Mouse (Mus musculus) stomach, embryonic 14.5 days (tissue): Measurements from ENCODE around the gene Ikzf2. TPM values are rescaled to one million over a fixed set of nuclear protein-coding genes. Genes with fewer than 3 reads are reported as not detected.

ENCODE experiments used
- ATAC-seq: fragments of 200-750 bp; cut with Nextera tagmentation; 2 replicates; pipeline ENCODE4 v1.8.0; 2017; ENCODE audit warnings: low read depth, moderate TSS enrichment; ENCODE audit not compliant: insufficient number of reproducible peaks, insufficient read depth, low FRiP score
- H3K27ac ChIP-seq: fragments of 300-500 bp; sonication (generic); 2 replicates; pipeline ENCODE4 v1.5.1; 2014; ENCODE audit warnings: mild to moderate bottlenecking, low read length, moderate library complexity, mixed read lengths
- H3K27me3 ChIP-seq: fragments of 300-500 bp; sonication (generic); 2 replicates; pipeline ENCODE4 v1.6.1; 2014; ENCODE audit warnings: low read length, control low read depth, mixed read lengths; ENCODE audit not compliant: control insufficient read depth, insufficient read depth
- H3K36me3 ChIP-seq: fragments of 300-500 bp; sonication (generic); 2 replicates; pipeline ENCODE4 v1.6.1; 2014; ENCODE audit warnings: mild to moderate bottlenecking, control low read depth, low read length, moderate library complexity, mixed read lengths; ENCODE audit not compliant: control insufficient read depth, insufficient read depth
- H3K4me1 ChIP-seq: fragments of 300-500 bp; sonication (generic); 2 replicates; pipeline ENCODE4 v1.6.1; 2014; ENCODE audit warnings: low read length, control low read depth, mixed read lengths; ENCODE audit not compliant: control insufficient read depth, insufficient read depth
- H3K4me2 ChIP-seq: fragments of 300-500 bp; sonication (generic); replicated peaks from 2 replicates; pipeline ENCODE4 v1.6.1; 2014; ENCODE audit warnings: low read depth, low read length, control low read depth
- H3K4me3 ChIP-seq: fragments of 300-500 bp; sonication (generic); 2 replicates; pipeline ENCODE4 v1.5.1; 2014; ENCODE audit warnings: low read depth, low read length, control low read depth
- H3K9ac ChIP-seq: fragments of 300-500 bp; sonication (generic); replicated peaks from 2 replicates; pipeline ENCODE4 v1.6.1; 2014; ENCODE audit warnings: low read depth, mild to moderate bottlenecking, control low read depth, low read length, moderate library complexity, mixed read lengths
- H3K9me3 ChIP-seq: fragments of 300-500 bp; sonication (generic); 2 replicates; pipeline ENCODE4 v1.6.1; 2016; ENCODE audit warnings: low read depth, low read length, control low read depth; ENCODE audit not compliant: control insufficient read depth
- WGBS: fragments of 180-500 bp; shearing (Covaris S2); extraction: QIAGEN DNeasy Blood & Tissue Kit; methylation state at CpG from one replicate; pipeline ENCODE4 v1.1.7; 2014; 5-methylcytosine and 5-hydroxymethylcytosine counted together
- polyA plus RNA-seq: library from polyadenylated mRNA; unstranded; fragments of >200 nt; fragmentation: Nextera tagmentation; extraction: Ambion mirVana; gene quantifications from 2 replicates; pipeline ENCODE4 v1.2.1, GENCODE M21; 2014

Ikzf2 gene
- polyA plus RNA-seq, 1 experiment from 2014 or later = 11.1 TPM

- Histone ChIP-seq H3K4me1 (no peaks in the 10 kb centered on the region), H3K9ac (no peak overlapping the region), H3K9me3 (no peaks in the 10 kb centered on the region), H3K4me3 (no peak overlapping the region), H3K36me3 (no peaks in the 10 kb centered on the region), H3K4me2 (no peak overlapping the region), H3K27ac (no peak overlapping the region), H3K27me3 (no peaks in the 10 kb centered on the region)
- 91% methylated on average over 10 of the region's 10 CpGs for WGBS
- ATAC-seq = no peak
Measured at GRCm38 (mm10) chr1:69533048-69533447, 154.0 kb downstream of the Ikzf2 start.

DNA sequence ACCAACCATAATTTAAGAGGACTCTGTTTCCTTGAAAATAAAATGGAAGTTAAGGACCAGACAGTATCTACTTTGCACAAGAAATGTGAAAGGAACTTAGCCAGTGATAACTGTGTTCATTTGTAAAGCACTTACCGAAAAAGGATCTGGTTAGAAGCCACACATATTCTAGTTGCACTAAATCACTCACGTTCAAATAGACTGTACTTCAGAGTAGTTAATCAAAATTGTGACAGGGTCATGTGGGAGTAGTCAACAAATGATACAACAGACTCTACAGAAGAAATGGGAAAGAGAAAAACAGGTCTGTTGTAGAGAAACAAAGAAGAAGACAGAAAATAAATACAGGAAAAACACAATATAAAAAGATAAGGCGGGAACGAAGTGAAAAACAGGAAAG is 158.3 kb downstream of the Ikzf2 start:
- Histone ChIP-seq H3K27ac (no peak overlapping the region), H3K4me1 (no peaks in the 10 kb centered on the region), H3K27me3 (no peaks in the 10 kb centered on the region), H3K9ac (no peak overlapping the region), H3K4me2 (no peak overlapping the region), H3K4me3 (no peak overlapping the region), H3K9me3 (no peaks in the 10 kb centered on the region), H3K36me3 (no peaks in the 10 kb centered on the region)
- no peak for ATAC-seq
- 55% methylated on average over 4 of the region's 4 CpGs for WGBS

DNA sequence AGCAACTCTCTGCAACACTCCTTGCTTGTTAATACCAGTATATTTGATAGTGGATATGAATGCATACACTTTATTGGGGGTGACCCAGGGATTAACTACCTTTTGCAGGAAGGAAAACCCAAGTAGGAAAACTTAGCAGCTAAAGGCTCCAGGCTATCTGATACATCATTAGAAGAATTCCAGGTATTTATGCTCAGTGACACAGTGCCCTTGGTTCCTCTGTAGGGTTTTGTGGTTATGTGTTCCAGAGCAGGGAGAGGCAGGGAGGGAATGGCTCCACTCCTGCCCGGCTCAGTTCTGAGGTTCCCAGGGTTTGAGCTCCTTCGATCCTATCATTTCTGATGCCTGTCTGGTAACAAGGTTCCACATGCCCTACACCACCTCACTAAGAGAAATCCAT is 165.4 kb downstream of the Ikzf2 start:
- no peak for ATAC-seq

GRCm38 (mm10) chr1:69519356-69519755 is 167.7 kb downstream of the Ikzf2 start:
- Histone ChIP-seq H3K4me2 (no peak overlapping the region), H3K36me3 (no peaks in the 10 kb centered on the region), H3K27me3 (no peaks in the 10 kb centered on the region), H3K9me3 (no peaks in the 10 kb centered on the region), H3K4me3 (no peak overlapping the region), H3K9ac (no peak overlapping the region), H3K27ac (no peak overlapping the region), H3K4me1 (no peaks in the 10 kb centered on the region)
- 92% methylated on average over 4 of the region's 4 CpGs for WGBS
- ATAC-seq = no peak

More for the DNA sequence above, 165.4 kb downstream of the Ikzf2 start:
- no peaks in the 10 kb centered on the region for H3K36me3 ChIP-seq
- WGBS = 93% methylated on average over 2 of the region's 2 CpGs
- no peak overlapping the region for H3K27ac ChIP-seq
- H3K9ac ChIP-seq = no peak overlapping the region
- no peaks in the 10 kb centered on the region for H3K27me3 ChIP-seq
- H3K4me1 ChIP-seq = no peaks in the 10 kb centered on the region
- H3K9me3 ChIP-seq = no peaks in the 10 kb centered on the region
- H3K4me2 ChIP-seq = no peak overlapping the region
- no peak overlapping the region for H3K4me3 ChIP-seq

DNA sequence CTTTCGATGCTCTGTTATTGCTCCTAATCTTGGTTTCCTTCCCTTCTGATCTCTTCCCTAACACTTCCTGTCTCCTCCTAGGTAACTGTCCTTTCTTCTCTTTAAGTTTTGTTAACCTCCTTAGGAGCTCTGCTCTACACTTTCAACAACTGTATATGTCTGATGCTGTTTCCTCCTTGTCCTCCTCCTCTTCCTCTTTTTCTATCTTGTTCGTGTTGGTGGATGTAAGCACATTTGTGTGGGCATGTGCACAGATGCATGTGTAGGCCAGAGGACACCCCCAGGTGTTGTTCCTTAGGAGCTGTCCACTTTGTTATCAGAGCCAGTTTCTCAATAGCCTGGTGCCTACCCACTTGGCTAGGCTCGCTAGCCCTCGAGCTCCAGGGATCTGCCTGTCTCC is 169.0 kb downstream of the Ikzf2 start:
- Histone ChIP-seq H3K9me3 (no peaks in the 10 kb centered on the region), H3K9ac (no peak overlapping the region), H3K4me3 (no peak overlapping the region), H3K4me2 (no peak overlapping the region), H3K27ac (no peak overlapping the region), H3K27me3 (no peaks in the 10 kb centered on the region), H3K36me3 (no peaks in the 10 kb centered on the region), H3K4me1 (0 out of 2 replicates have a peak, but pooled peaks cover 3% of the 10 kb centered on the region)
- ATAC-seq = no peak
- WGBS = 89% methylated on average over 4 of the region's 4 CpGs

- ATAC-seq = no peak
- H3K4me1 ChIP-seq = 0 out of 2 replicates have a peak, but pooled peaks cover 3% of the 10 kb centered on the region
- H3K4me2 ChIP-seq = no peak overlapping the region
- no peak overlapping the region for H3K9ac ChIP-seq
- no peak overlapping the region for H3K27ac ChIP-seq
- 73% methylated on average over 5 of the region's 5 CpGs for WGBS
- no peaks in the 10 kb centered on the region for H3K27me3 ChIP-seq
- no peaks in the 10 kb centered on the region for H3K9me3 ChIP-seq
- H3K4me3 ChIP-seq = no peak overlapping the region
- H3K36me3 ChIP-seq = no peaks in the 10 kb centered on the region
Measured at GRCm38 (mm10) chr1:69516144-69516543, 170.9 kb downstream of the Ikzf2 start.

DNA sequence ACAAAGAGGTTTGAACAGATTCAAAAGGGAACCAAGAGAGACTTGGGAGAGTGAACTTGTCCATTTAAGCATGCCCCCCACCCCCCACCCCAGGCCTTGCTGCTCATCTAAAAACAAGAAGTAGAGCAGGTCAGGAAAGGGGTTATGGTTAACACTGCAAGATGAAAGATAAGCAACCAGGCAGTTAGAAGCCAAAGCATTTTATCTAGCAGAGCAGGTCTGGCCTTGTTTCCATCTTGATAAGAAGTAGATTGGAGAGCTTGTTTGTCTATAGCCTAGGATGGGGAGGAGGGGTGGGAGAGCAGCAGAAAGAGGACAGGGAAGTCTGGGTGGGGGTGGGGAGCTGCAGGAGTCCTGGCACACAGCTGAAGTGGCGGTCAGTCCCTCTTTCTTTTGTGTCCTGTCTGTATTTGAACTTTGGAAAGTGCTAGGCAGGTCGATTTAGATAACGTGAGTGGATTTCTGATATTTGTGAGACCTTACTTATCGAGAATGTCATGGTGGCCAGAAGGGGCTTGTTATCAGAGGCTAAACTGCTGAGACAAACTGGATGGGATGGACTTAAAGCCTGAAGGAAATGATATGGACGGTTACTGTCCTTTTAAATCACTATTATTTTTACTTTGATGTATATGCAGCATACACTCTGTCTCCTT is 173.3 kb downstream of the Ikzf2 start:
- Histone ChIP-seq H3K27ac (no peak overlapping the region; the same call in 1 of the 2 replicates), H3K4me2 (no peak overlapping the region), H3K27me3 (no peaks in the 10 kb centered on the region), H3K4me1 (0 out of 2 replicates have a peak, but pooled peaks cover 3% of the 10 kb centered on the region), H3K9ac (no peak overlapping the region), H3K36me3 (no peaks in the 10 kb centered on the region), H3K4me3 (no peak overlapping the region), H3K9me3 (no peaks in the 10 kb centered on the region)
- ATAC-seq = 0 out of 2 replicates have a peak, but pooled peaks have one; percentile 28
- 28% methylated on average over 5 of the region's 5 CpGs for WGBS

- Histone ChIP-seq H3K4me1 (0 out of 2 replicates have a peak, but pooled peaks cover 3% of the 10 kb centered on the region), H3K9me3 (no peaks in the 10 kb centered on the region), H3K9ac (no peak overlapping the region), H3K4me3 (no peak overlapping the region), H3K4me2 (no peak overlapping the region), H3K36me3 (no peaks in the 10 kb centered on the region), H3K27ac (no peak overlapping the region), H3K27me3 (no peaks in the 10 kb centered on the region)
- 58% methylated on average over 3 of the region's 3 CpGs for WGBS
- ATAC-seq = no peak
Measured at GRCm38 (mm10) chr1:69508275-69508674, 178.8 kb downstream of the Ikzf2 start.

- H3K36me3 ChIP-seq = no peaks in the 10 kb centered on the region
- H3K9ac ChIP-seq = no peak overlapping the region
- no peak overlapping the region for H3K4me3 ChIP-seq
- H3K9me3 ChIP-seq = no peaks in the 10 kb centered on the region
- H3K4me2 ChIP-seq = no peak overlapping the region
- WGBS = 84% methylated on average over 6 of the region's 6 CpGs
- ATAC-seq = no peak
- H3K27ac ChIP-seq = no peak overlapping the region
- no peaks in the 10 kb centered on the region for H3K4me1 ChIP-seq
- no peaks in the 10 kb centered on the region for H3K27me3 ChIP-seq
Measured at GRCm38 (mm10) chr1:69507513-69507912, 179.5 kb downstream of the Ikzf2 start.
